Mouse (Mus musculus) 3134 (cell line): ENCODE measurements around the gene Olfr538.
"Not testable (repeated sequence)": the region's sequence is repeated elsewhere in the genome, so short reads cannot be mapped to it uniquely, and the experiment has no call there.

ENCODE experiments used
- DNase-seq: peaks from one replicate; pipeline ENCODE4 v3.0.0-alpha.2; 2011; ENCODE audit warnings: low spot score; ENCODE audit not compliant: insufficient read length; ENCODE audit errors: extremely low read depth

Olfr538 gene

GRCm38 (mm10) chr7:140567586-140567985, at the start of gene Olfr538:
Gene Olfr538 (plus strand): TSS chr7:140567886.
- no peak for DNase-seq

GRCm38 (mm10) chr7:140539746-140540145, 27.9 kb upstream of the Olfr538 start:
- no peak for DNase-seq

- not testable (repeated sequence) for DNase-seq
Observed at GRCm38 (mm10) chr7:140600969-140601368, 33.3 kb downstream of the Olfr538 start, which contains the start of gene Olfr46. Gene Olfr46 (plus strand): TSS chr7:140601269.
